Mouse (Mus musculus): ENCODE data around the gene Clcnkb. TPM values are rescaled to one million over a fixed set of nuclear protein-coding genes. Genes with fewer than 3 reads are reported as not detected.

The Clcnkb gene
- total RNA-seq, 2 experiments from 2014 or later: 0.61 to 1.3 TPM

- DNase-seq: no peak
Measured at GRCm38 (mm10) chr4:141433191-141433590, 17.4 kb upstream of the Clcnkb start.

- DNase-seq: no peak
Measured at GRCm38 (mm10) chr4:141432666-141433065, 16.9 kb upstream of the Clcnkb start.

- DNase-seq: peak; percentile 80
Measured at GRCm38 (mm10) chr4:141430997-141431396, 15.2 kb upstream of the Clcnkb start.

DNA sequence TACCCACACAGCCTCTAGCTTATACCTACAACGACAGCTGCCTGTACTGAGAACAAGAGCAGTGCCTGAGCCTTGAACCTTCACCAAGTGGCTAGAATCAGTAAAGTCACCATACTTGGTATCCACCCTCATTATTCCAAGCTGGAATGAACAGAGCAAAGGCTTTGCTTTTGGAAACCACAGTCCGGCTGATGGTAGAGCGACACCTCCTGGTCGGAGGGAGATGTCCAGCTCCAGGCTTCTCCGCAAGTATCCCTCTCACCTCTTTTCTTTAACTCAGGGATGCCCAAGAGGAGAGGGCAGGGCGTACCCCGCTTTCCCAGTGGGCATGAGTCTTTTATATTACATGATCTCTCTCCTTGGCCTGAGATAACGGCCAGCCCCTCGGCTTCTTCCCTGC, 14.0 kb upstream of the Clcnkb start:
- DNase-seq: peak; percentile 74

DNA sequence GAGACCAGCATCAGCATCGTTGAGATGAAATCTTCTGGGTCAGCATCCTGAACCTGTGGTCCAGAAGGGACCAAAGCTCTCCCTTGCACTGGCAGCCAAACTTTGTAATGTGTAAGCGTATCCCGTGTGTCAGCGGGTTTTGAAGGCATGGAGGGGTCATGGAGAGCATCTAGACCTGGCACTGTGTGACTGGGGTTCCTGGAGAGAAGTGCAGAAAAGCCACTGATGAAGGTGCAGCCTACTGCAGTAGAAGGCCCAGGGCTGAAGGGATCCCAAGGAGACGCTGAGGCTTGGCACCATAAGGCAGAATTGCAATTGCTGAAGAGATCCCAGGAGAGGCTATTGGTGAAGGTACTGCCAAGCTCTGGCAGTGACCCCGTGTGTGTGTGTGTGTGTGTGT, 13.6 kb upstream of the Clcnkb start:
- peak; percentile 35 for DNase-seq

DNA sequence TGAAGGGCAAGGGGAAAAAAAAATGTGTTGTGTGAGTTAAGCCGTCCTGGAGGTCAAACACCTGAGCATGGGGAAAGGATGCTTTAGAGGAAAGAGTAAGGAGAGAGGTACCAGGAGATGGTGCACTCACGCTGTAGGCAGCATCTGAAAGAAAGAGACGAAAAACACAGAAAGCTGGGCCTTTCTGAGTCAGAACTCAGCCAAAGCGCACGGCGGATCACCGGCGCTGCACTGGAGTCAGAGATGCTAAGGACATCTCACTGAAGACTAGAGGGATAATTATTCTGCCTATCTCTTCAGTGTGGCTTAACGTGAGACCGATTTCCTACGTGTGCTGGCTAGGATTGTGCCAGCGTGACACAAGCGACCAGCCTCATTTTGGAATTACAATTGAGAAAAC, 12.1 kb upstream of the Clcnkb start:
- no peak for DNase-seq

GRCm38 (mm10) chr4:141426796-141427745, 11.3 kb upstream of the Clcnkb start:
- no peak for DNase-seq

GRCm38 (mm10) chr4:141425484-141426479, 10.0 kb upstream of the Clcnkb start:
- peak; percentile 85 for DNase-seq

DNA sequence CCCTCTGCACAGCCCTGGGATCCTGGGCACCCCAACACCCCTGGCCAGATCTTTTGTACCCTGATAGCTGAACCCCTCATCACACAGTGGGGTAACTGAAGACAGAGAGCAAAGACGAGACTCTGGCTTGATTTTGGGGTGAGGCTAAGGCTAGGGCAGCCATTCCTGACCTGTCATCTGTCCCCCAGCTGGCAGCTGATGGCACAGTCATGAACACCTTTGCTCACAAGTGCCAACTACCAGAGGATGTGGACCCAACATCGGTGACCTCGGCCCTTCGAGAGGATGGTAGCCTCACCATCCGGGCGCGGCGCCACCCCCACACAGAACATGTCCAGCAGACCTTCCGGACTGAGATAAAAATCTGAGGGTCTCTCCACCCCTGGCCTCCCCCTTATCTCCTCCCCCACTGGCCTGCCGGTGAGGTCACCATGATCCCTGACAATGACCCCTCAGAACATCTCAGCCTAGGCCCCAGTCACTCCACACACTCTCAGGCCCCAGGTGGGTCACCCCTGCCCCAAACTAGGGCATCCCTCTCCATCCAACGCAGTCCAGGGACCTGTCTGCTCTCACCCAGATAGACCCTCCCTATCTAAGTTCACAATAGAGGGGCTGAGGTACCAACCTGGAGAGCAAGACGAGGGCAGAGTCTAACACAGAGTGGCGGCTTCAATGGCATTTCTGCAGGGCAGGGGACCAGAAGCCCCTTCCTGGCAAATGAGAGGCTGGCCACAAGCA, 8.0 kb upstream of the Clcnkb start:
- DNase-seq: peak; percentile 39

DNA sequence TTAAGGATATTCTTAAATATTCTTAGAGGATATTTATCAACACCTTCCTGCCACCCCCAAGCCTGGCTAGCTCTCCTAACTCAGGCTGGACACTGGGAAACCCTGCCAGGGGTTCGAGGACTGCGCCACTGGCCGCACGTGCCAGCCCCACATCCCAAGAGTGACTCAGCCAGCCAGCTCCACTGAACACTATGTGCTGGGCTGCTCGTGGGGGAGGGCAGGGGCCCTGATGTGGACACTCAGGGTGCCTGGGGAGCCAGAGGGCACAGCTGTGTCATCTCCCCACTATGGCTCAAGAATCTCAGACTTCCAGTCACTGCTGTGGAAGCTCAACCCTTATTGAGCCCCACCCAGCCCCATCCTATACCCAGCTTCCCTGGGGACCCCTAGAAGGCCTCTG, 7.5 kb upstream of the Clcnkb start:
- DNase-seq: peak; percentile 43

- DNase-seq: no peak
Measured at GRCm38 (mm10) chr4:141422841-141423240, 7.0 kb upstream of the Clcnkb start.

- peak; percentile 94 for DNase-seq
Measured at GRCm38 (mm10) chr4:141421423-141421822, 5.6 kb upstream of the Clcnkb start.

DNA sequence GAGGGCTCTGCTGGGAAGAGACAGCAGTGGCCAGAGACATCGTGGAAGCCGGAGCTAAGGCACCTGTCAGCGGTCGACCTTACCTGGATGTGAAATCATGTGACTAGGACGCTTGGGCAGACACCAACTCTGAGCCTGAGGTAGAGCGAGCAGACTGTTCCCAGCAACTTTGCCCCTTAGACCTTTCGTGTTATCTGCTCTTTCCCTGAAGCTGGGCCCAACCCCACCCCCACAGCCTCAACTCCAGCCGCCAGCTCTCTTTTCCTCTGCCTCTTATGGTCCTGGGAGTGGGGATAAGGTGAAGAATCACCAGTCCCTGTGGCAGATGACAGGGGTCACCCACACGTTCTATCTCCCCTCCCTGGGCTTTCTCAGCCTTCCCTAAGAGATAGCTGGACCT, 5.1 kb upstream of the Clcnkb start:
- peak; percentile 58 for DNase-seq

DNA sequence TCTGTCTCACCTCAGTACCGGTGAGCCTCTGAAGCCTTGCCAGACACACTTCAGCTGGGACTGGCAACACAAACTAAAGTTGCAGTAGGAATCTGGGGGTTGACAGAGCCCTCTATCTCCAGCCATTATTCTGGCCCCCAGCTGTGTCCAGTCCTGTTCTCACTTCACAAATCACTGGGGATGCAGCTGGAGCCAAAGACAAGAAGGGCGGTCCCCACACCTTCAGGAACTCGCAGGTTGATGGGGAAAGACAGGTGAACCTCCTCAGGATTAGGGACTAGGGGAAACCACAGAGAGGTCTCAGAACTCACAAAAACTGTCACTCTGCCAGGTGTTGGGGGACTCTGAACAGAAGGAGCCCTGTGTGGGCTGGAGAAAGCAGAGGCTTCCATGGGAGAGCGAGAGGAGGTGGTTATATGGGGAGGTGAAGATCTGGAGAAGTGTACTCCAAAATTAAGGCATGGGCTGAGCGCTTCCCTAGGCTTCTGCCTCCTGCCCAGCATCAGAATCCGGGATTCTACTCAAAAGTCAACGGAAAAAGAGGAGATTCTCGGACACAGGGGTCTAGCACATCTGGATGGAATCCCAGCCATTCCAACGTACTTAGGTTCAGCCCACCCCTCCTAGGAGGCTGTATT, 4.5 kb upstream of the Clcnkb start, which contains the start of gene Hspb7:
Gene Hspb7 (plus strand): TSS at position 588 of the 638 bp plus-strand sequence.
- no peak for DNase-seq

DNA sequence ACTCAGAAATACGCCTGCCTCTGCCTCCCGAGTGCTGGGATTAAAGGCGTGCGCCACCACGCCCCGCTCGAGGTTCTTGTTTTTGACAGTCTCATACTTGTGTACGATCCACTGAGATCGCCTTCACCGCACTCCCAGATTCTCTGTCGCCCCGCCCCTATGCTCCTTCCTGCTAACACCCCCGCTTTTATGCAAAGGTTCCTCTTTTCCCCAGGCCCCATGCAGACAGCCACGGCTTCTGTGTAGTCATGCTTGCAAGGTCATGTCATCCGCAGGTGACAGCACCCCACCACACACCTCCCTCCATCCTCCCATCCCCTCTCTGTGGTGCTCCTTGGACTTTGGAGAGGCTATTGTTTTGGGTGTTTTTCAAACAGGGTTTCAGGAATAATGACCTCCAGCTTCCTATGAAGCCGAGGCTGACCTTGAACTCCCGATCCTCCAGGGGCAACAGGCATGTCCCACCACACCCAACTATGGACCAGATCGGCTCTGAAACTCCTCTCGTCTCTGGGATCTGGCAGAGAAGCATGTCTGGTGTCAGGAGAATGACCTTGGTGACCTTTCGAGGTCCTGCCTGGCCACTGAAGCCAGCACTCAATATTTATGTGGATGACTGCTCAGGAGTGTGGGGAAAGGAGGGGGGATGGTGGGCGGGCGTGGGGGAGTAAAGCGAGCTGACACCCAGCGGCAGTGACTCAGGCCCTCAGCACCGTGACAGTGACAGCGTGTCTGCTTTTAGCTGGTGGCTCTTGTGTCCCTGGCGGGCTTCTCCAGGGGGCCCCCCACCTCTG, 3.8 kb upstream of the Clcnkb start:
- DNase-seq: peak; percentile 75

DNA sequence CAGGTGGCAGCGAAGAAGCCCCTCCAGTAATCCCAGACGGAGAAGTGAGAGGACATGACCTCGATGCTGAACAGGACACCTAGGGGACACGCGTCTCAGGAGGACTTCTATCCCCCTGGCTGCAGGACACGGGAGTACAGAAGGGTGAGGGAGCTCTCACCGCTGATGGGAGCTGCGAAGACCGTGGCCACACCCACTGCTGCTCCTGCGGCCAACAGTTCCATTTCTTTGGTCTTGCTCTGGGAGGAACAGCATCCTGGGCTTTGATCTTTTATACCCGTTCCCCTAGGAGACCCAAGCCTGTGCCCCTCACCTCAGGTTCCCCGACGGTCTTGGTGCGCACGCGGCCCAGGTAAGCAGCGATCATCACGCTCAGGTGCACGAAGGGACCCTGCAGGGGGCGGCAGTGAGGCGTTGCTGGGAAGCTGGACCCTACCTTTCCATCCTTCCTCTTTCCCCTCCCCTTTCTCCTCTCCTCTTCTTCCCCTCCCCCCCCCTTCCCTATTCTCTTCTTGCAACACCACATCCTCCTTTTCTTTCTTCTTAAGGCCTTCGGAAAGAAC, 4.3 kb downstream of the Clcnkb start:
- DNase-seq: no peak

DNA sequence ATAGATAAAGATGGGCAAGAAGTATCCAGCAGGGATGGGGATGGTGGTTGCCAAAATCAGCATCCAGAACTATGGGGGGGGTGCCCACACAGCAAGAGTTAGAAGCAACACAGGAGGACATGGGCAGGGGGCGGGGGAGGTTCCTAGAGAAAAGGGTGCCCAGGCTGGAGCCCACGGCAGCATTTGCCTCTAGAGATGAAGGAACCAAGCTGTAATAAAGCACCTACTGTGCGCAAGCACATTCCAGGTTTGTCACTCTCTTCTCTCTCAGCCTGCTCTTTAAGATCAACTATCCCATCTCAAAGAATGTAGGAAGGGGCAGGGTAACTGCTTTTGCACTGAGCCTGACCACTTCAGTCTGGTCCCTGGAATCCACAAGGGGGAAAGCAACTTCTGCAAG, 7.2 kb downstream of the Clcnkb start:
- DNase-seq: no peak

DNA sequence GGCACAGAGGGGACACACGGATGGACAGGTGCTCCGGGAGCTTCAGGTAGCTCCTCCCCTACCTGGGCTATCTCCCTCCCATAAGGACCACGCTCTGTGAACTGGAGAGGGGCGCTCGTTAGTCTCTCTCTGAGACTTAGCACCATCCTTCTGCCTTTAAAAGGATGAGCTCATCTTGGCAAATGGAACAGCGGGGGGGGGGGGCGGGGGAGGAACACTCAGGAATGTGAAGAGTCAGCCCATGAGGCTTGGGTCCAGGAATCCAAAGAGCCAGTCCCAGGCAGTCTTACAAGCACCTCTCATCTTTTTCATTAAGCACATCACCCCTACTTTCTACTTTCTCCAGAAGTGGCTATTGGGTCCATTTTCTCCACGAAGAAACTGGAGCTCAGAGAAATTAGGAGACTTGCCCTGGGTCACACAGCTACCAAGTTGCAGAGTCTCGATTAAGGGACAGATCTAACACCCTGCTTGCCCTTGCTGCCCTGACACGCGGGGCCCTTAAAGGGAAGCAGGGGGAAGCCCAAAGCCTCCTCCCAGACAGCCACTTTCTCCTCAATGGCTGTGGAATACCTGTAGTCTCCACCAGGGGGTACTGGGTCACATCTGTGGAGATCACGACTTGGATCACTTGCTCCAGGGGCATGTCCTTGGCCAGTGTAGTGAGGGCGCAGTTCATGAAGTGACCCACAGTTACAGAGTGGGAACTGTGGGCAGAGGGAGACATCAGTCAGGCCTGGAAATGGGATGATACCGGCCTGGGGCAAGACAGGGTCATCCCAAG, 9.1 kb downstream of the Clcnkb start:
- DNase-seq: peak; percentile 83

GRCm38 (mm10) chr4:141405314-141405622, 10.5 kb downstream of the Clcnkb start:
- no peak for DNase-seq

Measured in heart, postnatal 4 days (tissue).